Mouse (Mus musculus) limb, embryonic 15.5 days (tissue): ENCODE measurements around the gene H2-T24. TPM values are rescaled to one million over a fixed set of nuclear protein-coding genes. Genes with fewer than 3 reads are reported as not detected.
"Not testable (repeated sequence)": the region's sequence is repeated elsewhere in the genome, so short reads cannot be mapped to it uniquely, and the experiment has no call there.

Experiments used
- ATAC-seq: fragments of 200-750 bp; cut with Nextera tagmentation; 2 replicates; pipeline ENCODE4 v1.8.0; 2017; ENCODE audit warnings: low read depth, moderate TSS enrichment; ENCODE audit not compliant: insufficient number of reproducible peaks, low FRiP score, low TSS enrichment
- H3K27ac ChIP-seq: fragments of 300-500 bp; sonication (generic); 2 replicates; pipeline ENCODE4 v1.5.1; 2015; ENCODE audit warnings: moderate library complexity, mild to moderate bottlenecking, inconsistent platforms
- H3K27me3 ChIP-seq: fragments of 300-500 bp; sonication (generic); 2 replicates; pipeline ENCODE4 v1.6.1; 2015; ENCODE audit warnings: inconsistent platforms
- H3K36me3 ChIP-seq: fragments of 300-500 bp; sonication (generic); 2 replicates; pipeline ENCODE4 v1.6.1; 2015; ENCODE audit warnings: inconsistent platforms
- H3K4me1 ChIP-seq: fragments of 300-500 bp; sonication (generic); 2 replicates; pipeline ENCODE4 v1.6.1; 2015; ENCODE audit warnings: inconsistent platforms
- H3K4me2 ChIP-seq: fragments of 300-500 bp; sonication (generic); 2 replicates; pipeline ENCODE4 v1.6.1; 2015; ENCODE audit warnings: mild to moderate bottlenecking, inconsistent platforms
- H3K4me3 ChIP-seq: fragments of 300-500 bp; sonication (generic); 2 replicates; pipeline ENCODE4 v1.5.1; 2015; ENCODE audit warnings: mild to moderate bottlenecking, inconsistent platforms
- H3K9ac ChIP-seq: fragments of 300-500 bp; sonication (generic); 2 replicates; pipeline ENCODE4 v1.6.1; 2015; ENCODE audit warnings: inconsistent platforms
- H3K9me3 ChIP-seq: fragments of 300-500 bp; sonication (generic); 2 replicates; pipeline ENCODE4 v1.6.1; 2016; ENCODE audit warnings: inconsistent platforms
- whole genome bisulfite sequencing: fragments of 180-500 bp; shearing (Covaris S2); methylation state at CpG from one replicate; pipeline ENCODE4 v1.1.7; 2015; 5-methylcytosine and 5-hydroxymethylcytosine counted together
- polyA plus RNA-seq: library from polyadenylated mRNA; unstranded; fragments of >200 nt; fragmentation: Nextera tagmentation; extraction: Ambion mirVana; gene quantifications from 2 replicates; pipeline ENCODE4 v1.2.1, GENCODE M21; 2015

The H2-T24 gene
- 2.8 and 2.9 TPM in 2 replicates for polyA plus RNA-seq

DNA sequence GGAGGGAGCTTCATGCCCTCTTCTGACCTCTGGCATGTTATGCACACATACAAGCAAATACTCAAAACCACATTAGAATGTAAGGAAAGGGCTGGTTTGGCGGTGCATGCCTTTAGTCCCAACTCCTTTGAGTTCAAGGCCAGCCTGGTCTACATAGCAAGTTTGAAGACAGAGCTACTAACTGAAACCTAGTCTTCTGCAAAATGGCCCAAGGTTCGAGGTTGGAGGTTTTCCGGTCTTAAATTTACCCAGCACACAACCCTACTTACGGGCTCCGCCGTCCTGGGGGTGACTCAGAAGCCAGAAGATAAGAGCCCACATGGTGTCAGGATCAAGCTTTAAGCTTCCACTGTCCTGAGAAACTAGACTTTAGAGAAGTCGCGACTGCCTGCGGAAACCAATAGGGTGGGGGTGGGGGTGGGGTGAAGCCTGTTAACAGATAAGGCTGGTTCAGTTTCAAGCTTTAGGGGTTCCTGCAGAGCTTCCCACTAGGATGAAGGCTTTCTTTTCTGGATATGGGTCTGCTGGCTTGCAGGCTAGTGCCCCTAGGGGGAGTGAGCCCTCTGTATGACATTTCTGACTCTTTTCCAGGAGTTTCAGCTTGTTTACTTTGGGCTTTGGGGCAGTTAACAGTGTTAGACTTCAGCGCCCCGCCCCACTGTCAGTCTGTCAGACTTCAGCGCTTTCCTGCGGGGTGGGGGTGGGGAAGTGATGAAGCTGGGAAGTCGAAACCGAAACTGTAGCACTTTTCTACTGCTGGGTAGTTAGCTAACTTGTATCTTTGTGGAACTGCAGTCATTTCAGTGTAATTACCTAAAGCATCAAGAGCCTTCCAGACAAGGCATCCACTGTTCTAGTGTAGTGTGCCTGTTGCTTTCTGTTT is at the start of gene H2-T24:
Gene H2-T24 (minus strand): TSS at position 370 of the 883 bp plus-strand sequence.
- H3K4me3 ChIP-seq, result peak within 1 kb of the TSS; percentile 10; the same call in 1 of the 2 replicates
- no peak for ATAC-seq
- H3K9me3 ChIP-seq, result no peaks in the 10 kb centered on the region
- H3K36me3 ChIP-seq, result peaks cover 3% of the 10 kb centered on the region
- H3K27ac ChIP-seq, result peak within 1 kb of the TSS; percentile 33; the same call in 1 of the 2 replicates
- H3K4me1 ChIP-seq, result peaks cover 10% of the 10 kb centered on the region
- H3K4me2 ChIP-seq, result 0 out of 2 replicates have a peak within 1 kb of the TSS, but pooled peaks have one; percentile 19
- H3K9ac ChIP-seq, result no peak within 1 kb of the TSS
- H3K27me3 ChIP-seq, result no peaks in the 10 kb centered on the region
- WGBS, result 37% methylated on average over 15 of the region's 15 CpGs

DNA sequence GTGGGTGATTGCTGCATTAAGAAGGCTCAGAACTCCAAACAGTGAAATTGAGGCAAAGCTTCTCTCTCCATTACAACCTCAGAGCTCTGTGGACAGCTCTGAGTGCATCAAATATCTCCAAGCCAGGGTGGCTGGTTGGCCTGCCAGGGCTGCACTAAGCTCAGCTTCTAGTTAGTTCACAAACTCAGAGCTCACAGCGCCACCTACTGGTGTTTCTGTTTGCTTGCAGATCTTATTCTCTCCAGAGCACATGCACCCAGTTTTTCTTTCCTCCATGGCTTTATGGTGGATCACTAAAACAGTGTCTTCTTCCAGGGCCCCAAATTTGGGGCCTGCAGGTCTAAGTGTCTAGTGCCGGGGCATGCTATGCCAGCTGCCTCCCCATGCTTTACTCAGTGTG is 40.5 kb upstream of the H2-T24 start:
- WGBS, result 34% methylated on average over 2 of the region's 2 CpGs
- Histone ChIP-seq H3K4me3 (no peak overlapping the region), H3K27ac (no peak overlapping the region), H3K4me1 (no peaks in the 10 kb centered on the region), H3K9ac (no peak overlapping the region), H3K36me3 (no peaks in the 10 kb centered on the region), H3K4me2 (no peak overlapping the region), H3K9me3 (no peaks in the 10 kb centered on the region), H3K27me3 (no peaks in the 10 kb centered on the region)
- no peak for ATAC-seq

DNA sequence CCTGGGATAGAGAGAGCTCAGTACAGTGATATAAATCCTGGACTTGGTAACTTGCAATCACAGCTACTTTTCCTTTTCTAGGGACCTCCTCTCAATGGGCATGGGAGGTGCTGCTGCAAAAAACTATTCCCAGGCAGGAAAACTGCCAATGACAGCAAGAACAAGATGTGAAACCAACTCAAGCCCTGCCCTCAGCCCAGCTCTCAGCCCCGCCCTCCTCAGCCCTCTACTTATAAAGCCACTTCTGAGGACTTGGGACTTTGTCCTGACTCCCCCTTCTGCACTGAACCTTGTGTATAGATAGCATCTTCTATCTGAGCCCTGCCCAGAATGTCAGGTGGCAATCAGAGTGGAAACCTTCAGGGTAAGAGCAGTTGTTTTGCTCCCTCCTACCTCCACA is 38.0 kb upstream of the H2-T24 start, which contains the start of gene Gm11127:
Gene Gm11127 (minus strand): TSS at position 10 of the 400 bp plus-strand sequence.
- not testable (repeated sequence) for H3K9ac ChIP-seq, H3K27me3 ChIP-seq, H3K36me3 ChIP-seq, ATAC-seq, H3K4me1 ChIP-seq, H3K9me3 ChIP-seq, H3K4me2 ChIP-seq, H3K27ac ChIP-seq, H3K4me3 ChIP-seq
- 50% methylated on average over 1 of the region's 1 CpGs for WGBS

DNA sequence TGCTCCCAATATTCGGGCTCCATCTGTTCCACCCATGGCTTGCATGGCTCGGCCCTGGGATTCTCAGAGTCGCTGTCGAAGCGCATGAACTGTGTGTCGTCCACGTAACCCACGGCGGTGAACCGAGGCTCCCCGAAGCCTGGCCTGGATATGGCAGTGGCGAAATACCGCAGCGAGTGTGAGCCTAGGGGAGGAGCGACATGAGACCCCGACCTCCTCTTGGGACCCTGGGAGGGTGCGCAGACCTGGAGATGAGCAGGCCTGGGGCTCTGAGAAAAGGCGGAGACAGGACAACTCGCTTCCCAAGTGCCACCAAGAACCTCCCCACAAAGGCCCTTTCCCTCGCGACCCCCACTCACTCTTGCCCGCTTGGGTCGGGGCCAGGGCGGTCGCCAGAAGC is 37.6 kb upstream of the H2-T24 start:
- not testable (repeated sequence) for H3K27me3 ChIP-seq, H3K4me1 ChIP-seq, H3K27ac ChIP-seq, H3K4me3 ChIP-seq, H3K36me3 ChIP-seq, H3K4me2 ChIP-seq, ATAC-seq, H3K9me3 ChIP-seq, H3K9ac ChIP-seq
- WGBS, result 88% methylated on average over 25 of the region's 25 CpGs

DNA sequence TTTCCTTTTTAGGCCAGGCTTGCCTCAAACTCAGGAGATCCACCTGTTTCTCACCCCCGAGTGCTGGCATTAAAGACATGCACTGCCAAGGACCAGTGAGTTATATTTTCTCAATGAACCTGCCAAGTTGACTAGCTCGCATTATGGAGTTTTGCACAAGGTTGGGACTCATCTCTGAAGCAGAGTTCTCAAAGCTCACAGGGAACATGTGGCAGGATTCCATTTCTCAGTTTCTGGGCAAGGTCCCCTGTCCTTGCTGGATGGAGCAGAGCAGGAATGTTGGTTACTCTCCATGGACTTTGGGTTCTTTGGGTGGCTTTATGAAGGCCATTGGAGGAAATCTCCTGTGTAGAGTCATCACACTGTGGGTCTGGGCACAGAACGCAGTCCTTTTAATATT is 22.9 kb upstream of the H2-T24 start:
- peak overlapping the region; percentile 76 for H3K4me2 ChIP-seq
- no peak overlapping the region for H3K9ac ChIP-seq
- no peaks in the 10 kb centered on the region for H3K36me3 ChIP-seq
- 75% methylated on average over 3 of the region's 3 CpGs for WGBS
- peaks cover 5% of the 10 kb centered on the region; the same call in 1 of the 2 replicates for H3K4me1 ChIP-seq
- H3K27ac ChIP-seq, result no peak overlapping the region
- no peaks in the 10 kb centered on the region for H3K9me3 ChIP-seq
- H3K27me3 ChIP-seq, result no peaks in the 10 kb centered on the region
- no peak for ATAC-seq
- H3K4me3 ChIP-seq, result peak overlapping the region; percentile 37

DNA sequence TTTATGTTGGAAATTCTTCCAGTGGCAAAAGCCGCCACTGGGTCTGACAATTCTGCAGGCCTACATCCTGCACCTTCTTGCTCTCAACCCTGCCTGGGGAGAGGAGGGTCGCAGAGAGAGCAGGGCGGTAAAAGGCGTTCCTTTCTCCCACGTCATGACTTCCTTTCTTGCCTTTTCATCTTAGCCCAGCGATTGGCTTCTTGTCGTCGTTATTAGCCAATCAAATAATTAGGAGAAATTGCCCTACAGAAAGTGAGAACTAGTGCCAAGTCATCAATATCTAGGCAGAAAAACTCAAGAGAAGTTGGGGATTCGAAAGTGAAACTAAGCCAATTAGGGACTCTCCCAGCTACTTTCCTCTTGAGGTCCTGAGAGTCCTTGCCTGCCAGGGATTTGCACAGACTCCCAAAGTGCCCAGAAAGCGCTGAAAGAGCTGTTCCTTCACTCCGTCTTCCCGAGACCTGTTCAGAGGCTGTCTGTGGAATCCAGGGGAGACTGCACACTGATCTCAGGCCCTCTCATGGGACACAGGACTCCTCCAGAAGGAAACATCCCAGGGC is 22.3 kb upstream of the H2-T24 start, which contains the start of the genes H2-T22 and Gm6034:
Gene H2-T22 (minus strand): TSS at position 138 of the 560 bp plus-strand sequence.
Gene Gm6034 (plus strand): TSS at position 352 of the 560 bp plus-strand sequence.
- Histone ChIP-seq H3K4me3 (peak within 1 kb of the TSS; percentile 37), H3K4me2 (peak within 1 kb of the TSS; percentile 76), H3K9ac (peak within 1 kb of the TSS; percentile 31; the same call in 1 of the 2 replicates)
- WGBS, result under 1% methylated on average over 12 of the region's 12 CpGs
- H3K27ac ChIP-seq, H3K9me3 ChIP-seq, H3K36me3 ChIP-seq, H3K4me1 ChIP-seq, H3K27me3 ChIP-seq: not testable (repeated sequence)
- ATAC-seq, result peak; percentile 91

DNA sequence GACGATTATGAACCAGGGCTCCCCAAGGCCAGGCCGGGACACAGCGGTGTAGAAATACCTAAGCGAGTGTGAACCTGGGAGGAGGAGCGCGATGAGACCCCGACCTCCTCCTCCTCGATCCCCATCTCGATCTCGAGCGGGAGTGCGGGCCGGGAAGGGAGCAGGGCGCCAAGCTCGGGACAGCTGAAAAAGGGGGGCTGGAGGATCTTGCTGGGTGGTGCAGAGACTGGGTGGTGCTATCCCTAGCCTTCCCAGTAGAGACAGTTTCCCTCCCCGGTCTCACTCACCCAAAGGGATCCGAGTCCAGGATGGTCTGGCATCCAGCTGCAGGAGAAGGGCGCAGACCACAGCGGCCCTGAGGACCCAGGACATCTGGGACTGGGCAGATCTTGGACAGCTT is 21.7 kb upstream of the H2-T24 start:
- not testable (repeated sequence) for H3K4me1 ChIP-seq, H3K27me3 ChIP-seq, H3K36me3 ChIP-seq, H3K9me3 ChIP-seq, H3K27ac ChIP-seq
- under 1% methylated on average over 18 of the region's 19 CpGs for WGBS
- H3K4me2 ChIP-seq, result peak overlapping the region; percentile 76
- peak; percentile 59; the same call in 1 of the 2 replicates for ATAC-seq
- H3K9ac ChIP-seq, result peak overlapping the region; percentile 31; the same call in 1 of the 2 replicates
- H3K4me3 ChIP-seq, result peak overlapping the region; percentile 37

DNA sequence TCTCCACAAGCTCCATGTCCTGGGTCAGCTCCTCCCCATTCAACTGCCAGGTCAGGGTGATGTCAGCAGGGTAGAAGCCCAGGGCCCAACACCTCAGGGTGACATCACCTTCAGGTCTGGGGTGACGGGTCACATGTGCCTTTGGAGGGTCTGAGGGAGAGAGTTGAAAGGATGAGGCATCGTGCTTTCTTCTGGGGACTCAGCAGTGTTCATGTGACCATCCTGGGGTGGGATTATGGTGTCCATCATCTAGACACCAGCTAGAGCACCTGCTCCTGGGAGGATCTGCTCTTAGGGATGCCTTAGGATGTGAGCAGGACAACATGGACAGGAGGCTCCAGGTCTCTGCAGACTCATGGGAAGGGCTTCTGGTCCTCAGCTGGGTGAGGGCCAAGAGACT is 20.2 kb upstream of the H2-T24 start:
- not testable (repeated sequence) for H3K4me2 ChIP-seq, H3K4me1 ChIP-seq, ATAC-seq, H3K4me3 ChIP-seq, H3K36me3 ChIP-seq, H3K9ac ChIP-seq, H3K27ac ChIP-seq, H3K27me3 ChIP-seq, H3K9me3 ChIP-seq
- WGBS, result 75% methylated on average over 2 of the region's 2 CpGs

DNA sequence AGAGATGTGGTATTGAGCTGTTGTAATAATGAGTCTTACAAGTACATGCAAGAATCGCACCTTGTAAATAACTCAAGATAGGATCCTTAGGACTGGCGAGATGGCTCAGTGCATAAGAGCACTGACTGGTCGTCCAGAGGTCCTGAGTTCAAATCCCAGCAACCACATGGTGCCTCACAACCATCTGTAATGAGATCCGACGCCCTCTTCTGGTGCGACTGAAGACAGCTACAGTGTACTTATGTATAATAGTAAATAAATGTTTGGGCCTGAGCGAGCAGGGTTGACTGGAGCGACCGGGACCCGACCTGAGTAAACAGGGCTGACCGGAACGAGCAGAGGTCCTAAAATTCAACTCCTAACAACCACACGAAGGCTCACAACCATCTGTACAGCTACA is 15.8 kb upstream of the H2-T24 start:
- H3K27me3 ChIP-seq, H3K4me3 ChIP-seq, H3K36me3 ChIP-seq, H3K4me2 ChIP-seq, H3K9ac ChIP-seq, H3K27ac ChIP-seq, ATAC-seq, H3K9me3 ChIP-seq: not testable (repeated sequence)
- H3K4me1 ChIP-seq, result peaks cover 10% of the 10 kb centered on the region; the same call in 1 of the 2 replicates
- 84% methylated on average over 13 of the region's 13 CpGs for WGBS

DNA sequence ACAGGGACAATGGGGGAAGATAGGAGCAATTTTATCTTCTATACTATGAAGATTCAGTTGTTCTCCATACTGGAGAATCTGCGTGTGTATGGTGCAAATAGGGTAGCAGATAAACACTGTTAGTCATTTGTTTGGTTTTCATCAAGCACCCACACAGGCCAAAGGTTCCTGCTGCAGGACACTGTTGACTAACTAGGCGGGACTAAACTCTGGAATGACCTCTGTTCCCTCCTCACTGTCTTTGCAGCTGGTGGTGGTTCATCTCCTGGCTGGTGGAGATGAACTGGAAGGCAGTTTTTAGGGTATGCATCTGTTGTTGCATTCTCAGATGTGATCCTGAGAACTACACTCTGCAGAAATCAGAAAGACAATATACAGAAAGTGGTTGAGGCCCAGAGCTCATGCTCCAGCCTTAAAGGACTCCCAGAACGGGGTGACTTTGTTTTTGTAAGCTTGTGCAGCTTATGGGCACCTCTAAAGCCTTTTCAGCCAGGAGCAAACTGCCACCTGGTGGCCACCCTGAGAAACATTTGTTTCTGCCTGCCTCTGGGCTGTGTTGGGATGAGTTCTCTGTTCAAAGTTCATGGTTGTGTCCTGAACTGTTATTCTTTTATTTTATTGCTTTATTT is 14.8 kb upstream of the H2-T24 start:
- not testable (repeated sequence) for H3K27ac ChIP-seq, H3K9ac ChIP-seq, ATAC-seq, H3K4me3 ChIP-seq, H3K36me3 ChIP-seq, H3K9me3 ChIP-seq, H3K27me3 ChIP-seq, H3K4me2 ChIP-seq
- WGBS, result 33% methylated on average over 3 of the region's 3 CpGs
- peaks cover 10% of the 10 kb centered on the region; the same call in 1 of the 2 replicates for H3K4me1 ChIP-seq

DNA sequence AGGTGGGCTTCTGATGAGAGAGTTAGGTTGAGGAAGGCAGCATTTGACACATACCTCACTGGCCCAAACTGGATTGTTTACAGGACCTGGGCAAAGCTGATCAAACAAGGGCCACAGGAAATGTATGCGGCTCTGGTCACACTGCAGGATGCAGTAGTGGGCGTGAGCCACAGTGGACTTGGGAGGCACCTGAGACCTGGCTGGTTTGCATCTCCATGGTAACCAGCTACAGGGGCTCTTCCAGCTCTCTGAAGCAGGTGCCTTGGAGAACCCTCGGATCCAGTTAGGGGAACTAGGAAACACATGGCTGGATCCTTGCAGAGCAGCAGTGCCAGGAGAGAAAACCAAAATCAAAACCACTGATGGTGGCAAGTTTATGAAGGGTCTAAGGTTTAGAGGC is 14.2 kb upstream of the H2-T24 start:
- H3K9ac ChIP-seq, H3K9me3 ChIP-seq, ATAC-seq, H3K4me2 ChIP-seq, H3K4me3 ChIP-seq, H3K27me3 ChIP-seq, H3K27ac ChIP-seq, H3K36me3 ChIP-seq: not testable (repeated sequence)
- 54% methylated on average over 3 of the region's 3 CpGs for WGBS
- H3K4me1 ChIP-seq, result peaks cover 10% of the 10 kb centered on the region; the same call in 1 of the 2 replicates
